Mouse (Mus musculus) kidney, adult 8-10 months (tissue): Measurements from ENCODE around the gene Smyd3.

Experiments
- DNase-seq, 2 experiments: peaks; one replicate each; pipeline ENCODE4 v3.0.0; 2022

Smyd3 gene

GRCm38 (mm10) chr1:179003406-179004132 lies 514.3 kb downstream of the Smyd3 start:
- no peak for DNase-seq

DNA sequence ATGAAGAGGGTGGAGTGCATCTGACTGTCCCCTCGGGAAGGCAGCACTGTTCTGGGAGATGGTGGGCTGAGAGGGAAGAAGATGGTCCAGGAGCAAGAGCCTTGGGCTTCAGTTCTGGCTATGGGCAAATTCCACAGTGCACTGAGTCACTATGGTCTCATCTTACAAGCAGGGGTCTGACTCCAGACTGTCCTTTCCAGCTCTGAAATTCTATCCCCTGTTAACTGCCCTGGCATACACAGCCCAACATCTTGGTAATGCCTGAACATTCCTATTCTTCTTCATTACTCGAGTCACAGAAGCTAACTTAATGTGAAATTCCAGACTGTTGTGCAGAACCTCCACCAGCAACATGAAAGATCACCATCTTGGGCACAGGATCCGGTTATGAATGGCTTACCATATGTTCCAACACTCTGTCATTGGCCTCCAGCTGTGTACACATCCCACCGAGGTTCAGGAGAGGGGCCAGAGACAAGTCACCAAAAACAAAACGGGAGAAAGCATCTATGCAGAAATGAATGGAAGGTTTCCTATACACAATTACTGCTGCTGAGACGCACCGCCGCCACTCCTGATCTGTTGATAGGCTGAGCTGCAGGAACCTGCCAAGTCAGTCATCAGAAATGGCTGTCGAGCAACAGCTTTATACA lies 517.8 kb downstream of the Smyd3 start:
- DNase-seq = no peak

DNA sequence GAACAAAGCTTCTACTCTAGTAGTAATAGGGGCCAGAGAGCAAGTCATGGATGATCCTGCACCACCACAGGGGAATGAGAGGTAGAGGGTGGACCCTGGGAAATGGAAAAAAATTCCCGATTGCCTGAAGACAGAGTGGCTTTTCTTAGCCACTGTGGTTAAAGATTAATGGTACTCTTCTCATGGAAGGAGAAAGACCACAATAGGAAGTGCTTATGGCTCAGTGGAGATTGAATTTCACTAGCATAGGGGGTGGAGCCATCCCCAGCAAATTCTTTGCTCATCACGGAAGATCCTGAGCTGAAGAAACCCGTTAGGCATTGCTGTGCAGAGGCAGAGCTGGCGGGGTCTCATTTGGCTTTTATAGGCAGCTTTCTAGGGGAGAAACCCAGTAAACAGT lies 520.0 kb downstream of the Smyd3 start:
- DNase-seq = no peak

GRCm38 (mm10) chr1:178994263-178994662 lies 523.6 kb downstream of the Smyd3 start:
- DNase-seq = no peak

GRCm38 (mm10) chr1:178992503-178992902 lies 525.3 kb downstream of the Smyd3 start:
- peak in 1 of 2 experiments; percentile 23 for DNase-seq

- DNase-seq = no peak
Measured at GRCm38 (mm10) chr1:178991470-178991869, 526.4 kb downstream of the Smyd3 start.

DNA sequence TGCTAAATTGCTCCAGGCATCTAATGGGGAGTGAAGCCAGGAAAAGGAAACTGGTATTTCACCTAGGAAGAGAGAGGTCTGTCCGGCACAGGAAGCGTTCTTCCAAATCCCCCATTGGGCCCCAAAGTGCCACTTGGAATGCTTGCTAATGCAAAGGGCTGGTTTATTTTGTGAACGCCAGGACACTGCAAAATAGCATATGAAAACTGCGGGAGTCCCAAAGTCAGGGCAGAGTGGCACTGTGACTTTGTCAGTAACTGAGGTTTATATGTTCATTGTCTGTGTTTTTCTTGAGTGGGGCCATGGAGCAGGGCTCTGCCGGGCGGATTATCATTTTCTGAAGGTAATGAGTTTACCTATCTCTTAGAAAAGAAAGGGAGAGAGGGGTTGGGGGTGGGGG lies 526.8 kb downstream of the Smyd3 start:
- no peak for DNase-seq

DNA sequence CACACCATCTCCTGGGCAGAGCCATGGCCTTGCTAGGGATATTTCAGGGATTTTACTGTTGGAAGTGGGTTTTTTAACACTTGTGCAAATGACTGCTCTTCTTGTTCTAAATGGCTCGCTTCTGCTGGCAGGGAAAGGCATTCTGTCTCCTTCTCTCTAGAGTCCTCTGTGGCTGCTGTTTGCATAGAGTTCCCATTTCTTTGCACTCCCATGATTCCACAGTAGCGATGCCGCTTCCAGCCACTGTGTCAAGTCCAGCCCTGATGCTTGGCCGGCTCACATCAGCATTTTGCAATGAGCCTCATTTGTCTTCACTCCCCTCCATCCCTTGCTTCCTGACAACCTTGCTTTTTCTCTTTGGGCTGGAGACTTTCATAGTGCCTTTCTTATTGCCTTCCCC lies 528.4 kb downstream of the Smyd3 start:
- no peak for DNase-seq

GRCm38 (mm10) chr1:178988176-178988575 lies 529.7 kb downstream of the Smyd3 start:
- DNase-seq = peak; percentile 65 to 75

GRCm38 (mm10) chr1:178981641-178982040 lies 536.2 kb downstream of the Smyd3 start:
- no peak for DNase-seq

GRCm38 (mm10) chr1:178980185-178980584 lies 537.7 kb downstream of the Smyd3 start:
- no peak for DNase-seq

DNA sequence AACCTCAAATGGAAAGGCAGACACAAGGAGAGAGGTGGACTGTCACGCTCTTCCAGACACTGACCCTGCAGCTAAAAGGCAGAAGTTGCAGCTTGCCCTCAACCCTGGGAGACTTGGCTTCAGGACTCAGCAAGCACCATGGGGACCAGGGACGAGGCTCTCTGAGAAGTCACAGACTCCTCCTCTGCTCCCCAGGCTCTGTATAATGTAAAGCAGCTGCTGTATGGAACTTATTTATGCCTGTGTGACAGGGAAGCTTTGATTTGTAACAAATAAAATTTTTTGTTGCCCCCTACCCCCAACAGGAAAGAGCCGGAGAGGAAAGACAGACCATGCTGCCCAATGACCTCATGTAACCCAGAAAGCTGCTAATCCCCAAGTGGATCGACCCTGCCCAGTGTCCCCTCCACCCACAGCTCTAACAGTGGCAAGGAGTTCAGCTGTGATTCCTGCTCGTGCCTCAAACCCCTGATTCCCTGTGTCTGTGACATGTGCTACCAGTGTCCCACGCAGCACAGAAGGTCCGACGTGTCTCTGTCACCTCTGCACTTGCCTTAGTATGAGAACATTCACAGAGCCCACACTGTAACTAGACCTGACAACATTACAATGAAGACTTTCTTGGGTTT lies 539.1 kb downstream of the Smyd3 start:
- DNase-seq = no peak

DNA sequence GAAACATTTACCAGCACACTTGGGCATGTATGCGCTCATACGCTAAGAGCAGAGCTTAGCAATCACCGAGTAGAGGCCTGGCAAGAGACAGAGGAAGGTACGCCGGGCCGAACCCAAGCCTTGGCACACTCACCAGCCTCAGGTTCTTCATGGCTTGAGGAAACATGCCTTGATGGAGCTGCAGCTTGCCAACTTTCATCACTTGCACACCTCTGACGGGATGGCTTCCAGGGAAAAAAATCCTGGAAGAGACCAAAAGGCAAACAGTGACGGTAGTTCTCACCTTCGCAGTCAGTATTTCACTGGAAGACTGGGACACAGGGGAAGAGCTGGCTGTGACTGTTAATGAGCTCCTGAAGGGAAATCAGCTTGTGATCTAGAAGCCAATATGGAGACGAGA lies 545.8 kb downstream of the Smyd3 start:
- DNase-seq = no peak

DNA sequence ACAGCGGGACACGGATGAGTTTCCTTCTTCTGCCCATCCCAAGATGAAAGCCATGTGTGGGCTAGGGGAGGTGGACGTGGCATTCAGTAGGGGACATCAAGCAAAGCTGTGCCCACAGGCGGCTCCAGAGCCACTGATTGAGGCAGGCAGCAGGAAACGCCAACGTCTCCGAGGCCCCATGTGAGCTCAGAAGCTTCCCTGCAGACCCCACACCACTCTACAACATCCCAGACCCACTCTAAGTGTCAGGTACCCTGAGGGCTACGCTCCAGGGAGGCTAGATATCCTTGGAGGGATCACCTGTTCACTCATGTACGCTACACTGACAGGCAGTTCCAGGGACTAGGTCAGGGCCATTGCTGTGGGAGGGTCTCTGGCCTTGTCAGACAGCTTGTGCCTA lies 556.2 kb downstream of the Smyd3 start:
- no peak for DNase-seq

DNA sequence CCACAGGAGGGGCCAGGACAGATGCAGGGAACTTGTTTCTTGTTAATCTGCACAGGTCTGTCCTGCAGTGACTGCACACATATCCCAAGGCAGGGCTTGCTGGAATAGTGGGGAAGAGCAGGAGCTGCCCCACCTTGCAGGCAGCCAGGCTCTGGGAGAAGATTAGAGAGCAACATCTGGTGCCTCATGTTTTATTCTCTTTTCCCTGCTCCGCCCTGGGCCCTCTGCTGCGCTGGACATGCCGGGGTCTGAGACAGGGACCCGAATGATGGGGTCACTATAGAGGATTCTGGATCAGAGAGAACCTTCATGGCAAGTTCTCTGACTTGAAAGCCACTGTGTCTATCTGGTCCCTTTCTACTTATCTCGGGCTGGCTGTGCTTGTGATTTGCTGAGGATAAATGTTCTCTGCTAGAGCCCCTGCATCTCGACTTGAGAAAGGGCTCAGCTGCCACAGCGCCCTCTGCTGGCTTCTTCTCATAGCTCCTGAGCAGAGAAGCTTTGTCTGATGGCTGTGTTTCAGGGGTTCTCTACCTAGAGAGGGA lies 557.8 kb downstream of the Smyd3 start:
- DNase-seq = peak; percentile 17 to 56

GRCm38 (mm10) chr1:178958641-178959040 lies 559.2 kb downstream of the Smyd3 start:
- no peak for DNase-seq

- DNase-seq = no peak
Measured at GRCm38 (mm10) chr1:178952910-178953309, 564.9 kb downstream of the Smyd3 start.

- no peak for DNase-seq
Measured at GRCm38 (mm10) chr1:178942251-178942963, 575.4 kb downstream of the Smyd3 start.

- no peak for DNase-seq
Measured at GRCm38 (mm10) chr1:178940353-178940752, 577.5 kb downstream of the Smyd3 start.

DNA sequence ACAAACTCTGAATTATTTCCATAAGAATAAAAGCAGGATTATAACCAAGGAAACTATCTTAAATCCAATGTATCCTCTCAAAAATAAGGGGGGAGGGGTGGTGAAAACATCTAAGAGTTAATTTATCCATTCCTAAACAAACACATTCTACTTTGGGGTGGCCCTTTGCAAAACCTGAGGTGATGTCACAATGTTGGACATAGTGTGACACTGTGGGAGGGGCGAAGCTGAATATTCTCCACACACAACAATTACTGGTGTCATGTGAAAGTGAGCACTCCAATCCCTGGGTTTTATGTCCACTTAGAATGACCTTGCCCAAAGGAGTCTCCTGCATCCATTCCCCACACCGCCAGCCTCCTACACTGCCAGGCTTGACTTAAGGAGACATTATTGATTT lies 580.9 kb downstream of the Smyd3 start:
- no peak for DNase-seq

GRCm38 (mm10) chr1:178936457-178936856 lies 581.4 kb downstream of the Smyd3 start:
- peak in 1 of 2 experiments; percentile 9 for DNase-seq

DNA sequence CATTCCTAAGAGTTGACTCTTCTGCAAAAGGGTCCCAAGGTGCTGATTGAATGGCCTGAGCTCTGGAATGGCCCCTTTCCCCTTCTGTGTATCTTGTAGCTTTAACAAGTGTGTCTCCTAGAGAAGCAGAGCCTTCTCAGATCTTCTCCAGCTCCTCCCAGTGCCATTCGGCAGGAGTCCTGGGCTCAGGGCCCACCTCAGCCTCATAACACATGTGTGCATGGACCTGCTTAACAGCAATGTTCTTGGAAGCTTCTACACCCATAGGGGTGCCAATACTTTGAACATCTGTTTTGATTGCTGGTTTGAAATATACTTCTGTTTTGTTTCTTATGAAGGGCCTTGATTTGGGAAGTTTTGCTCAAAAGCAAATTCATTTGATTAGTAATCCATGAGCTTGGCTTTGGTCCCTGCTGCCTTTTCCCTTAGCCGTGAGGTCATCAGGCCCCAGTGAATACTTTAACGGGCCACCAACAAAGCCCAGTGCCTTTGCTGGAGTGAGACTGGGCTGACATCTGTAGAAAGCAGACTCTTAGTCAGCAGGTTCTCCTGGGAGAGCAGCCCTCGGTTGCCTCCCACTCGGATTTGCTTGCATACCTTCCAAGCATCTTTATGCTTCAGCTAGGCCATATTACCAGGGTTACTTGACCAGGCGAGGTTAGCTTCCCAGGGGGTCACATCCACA lies 583.7 kb downstream of the Smyd3 start:
- no peak for DNase-seq

- DNase-seq = no peak
Measured at GRCm38 (mm10) chr1:178929531-178929930, 588.3 kb downstream of the Smyd3 start.
